Comparison of ENCODE assay signal across 17 mouse cellular contexts in genomic region chr5:36508351-36508750, GRCm38 (mm10).
"Had no signal": no experiment of that assay in that cellular context is flagged by ENCODE, and none has a peak within 500 bp of the region (broad histone marks: within the 10 kb centered on the region; RNA-seq: fewer than 3 reads in every experiment).

No protein-coding gene starts in this region.

- H3K27ac ChIP-seq: midbrain, embryonic 10.5 days; midbrain, embryonic 12.5 days; neural tube, embryonic 13.5 days; neural tube, embryonic 15.5 days; stomach, embryonic 15.5 days; stomach, postnatal 0 days had no signal

- ATAC-seq: midbrain, embryonic 16.5 days had no signal

- H3K4me2 ChIP-seq: lung, embryonic 14.5 days; midbrain, embryonic 12.5 days; neural tube, embryonic 13.5 days; neural tube, embryonic 15.5 days; stomach, embryonic 15.5 days had no signal

- H3K9ac ChIP-seq: lung, embryonic 14.5 days; midbrain, embryonic 12.5 days; neural tube, embryonic 13.5 days; neural tube, embryonic 15.5 days; stomach, embryonic 15.5 days had no signal

- H3K4me1 ChIP-seq: midbrain, embryonic 10.5 days; midbrain, embryonic 12.5 days; neural tube, embryonic 13.5 days; neural tube, embryonic 15.5 days; stomach, embryonic 15.5 days had no signal

- H3K27me3 ChIP-seq: midbrain, embryonic 12.5 days; neural tube, embryonic 13.5 days; neural tube, embryonic 15.5 days; stomach, embryonic 15.5 days had no signal

- H3K4me3 ChIP-seq: midbrain, embryonic 10.5 days; midbrain, embryonic 12.5 days; myocyte; neural tube, embryonic 13.5 days; neural tube, embryonic 15.5 days; stomach, embryonic 15.5 days had no signal

- H3K9me3 ChIP-seq: midbrain, embryonic 10.5 days; midbrain, embryonic 12.5 days; neural tube, embryonic 13.5 days; neural tube, embryonic 15.5 days; stomach, embryonic 15.5 days had no signal

- DNase-seq: lung, adult 18-20 months; lung, embryonic 14.5 days; lung, postnatal 10 days; lung, postnatal 4 days; midbrain, embryonic 14.5 days; retina, postnatal 1 day; right cerebral cortex, adult 18-20 months; thymus, adult 2 months; thymus, postnatal 36 days had no signal
